ENCODE assay signal across 23 mouse cellular contexts in the genomic region with DNA sequence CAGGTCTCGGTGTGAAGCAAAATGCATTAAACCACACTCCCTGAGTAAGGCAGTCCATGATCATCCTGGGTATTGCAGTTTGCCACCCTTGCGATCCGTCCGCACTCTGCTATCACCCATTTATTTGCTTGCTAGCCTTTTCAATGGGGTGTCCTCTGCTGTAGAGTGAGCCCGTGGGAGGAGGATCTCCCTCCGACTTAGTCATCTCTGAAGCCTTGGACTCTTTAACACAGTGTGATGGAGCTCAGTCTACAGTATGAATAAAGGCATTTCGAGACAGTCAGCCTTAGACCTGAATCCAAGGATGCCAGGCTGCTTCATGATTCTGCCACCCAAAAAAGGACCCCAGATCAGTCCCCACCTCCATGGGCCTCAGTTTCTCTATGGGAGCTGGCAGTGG. TPM values are rescaled to one million over a fixed set of nuclear protein-coding genes. Genes with fewer than 3 reads are reported as not detected.
"Had no signal": no experiment of that assay in that cellular context is flagged by ENCODE, and none has a peak within 500 bp of the region (broad histone marks: within the 10 kb centered on the region; RNA-seq: fewer than 3 reads in every experiment).

No protein-coding gene starts in this region.

- DNase-seq: left cerebral cortex, postnatal 4 days; liver; liver, embryonic 13.5 days; liver, postnatal 0 days; lung, adult 18-20 months; lung, adult 2 months; lung, embryonic 14.5 days; lung, postnatal 10 days; lung, postnatal 14 days; lung, postnatal 36 days; lung, postnatal 4 days; midbrain, embryonic 14.5 days had no signal

- ATAC-seq: liver, embryonic 12.5 days; liver, postnatal 0 days; lung, postnatal 0 days; midbrain, embryonic 13.5 days; midbrain, embryonic 15.5 days; midbrain, embryonic 16.5 days had no signal

RNA-seq across cellular contexts. Expression of a gene that starts 25.0 kb away (rescaled TPM):
- total RNA-seq: liver, adult 2 months; megakaryocyte progenitor cell, adult 5-6 weeks; megakaryocyte-erythroid progenitor cell, adult 5-6 weeks had no signal
- polyA plus RNA-seq: limb, embryonic 10.5 days; limb, embryonic 11.5 days; liver, embryonic 12.5 days; liver, embryonic 13.5 days; liver, embryonic 16.5 days; liver, postnatal 0 days; lung, embryonic 14.5 days had no signal
